22 mouse cellular contexts compared by ENCODE assay signal in genomic region chr2:102828381-102828780, GRCm38 (mm10).
DNase-seq lines count a peak whose midpoint lies in the region; ATAC-seq and TF ChIP-seq lines count a peak whose summit lies in the region.
"Had no signal": no experiment of that assay in that cellular context is flagged by ENCODE, and none has a peak within 500 bp of the region (broad histone marks: within the 10 kb centered on the region; RNA-seq: fewer than 3 reads in every experiment).

No protein-coding gene starts in this region.

- TF ChIP-seq CTCF in Patski (IDR thresholded peaks at IDR 0.05): no peak

- POLR2A ChIA-PET in Patski (lab: Charles Lee): no interaction called here

- no peak overlapping the region for H3K4me2 ChIP-seq in intestine, embryonic 15.5 days (replicated peaks)
- peak overlapping the region; percentile 3 for H3K4me2 ChIP-seq in myocyte (ENCODE audit: low read depth)
- H3K4me2 ChIP-seq: embryonic facial prominence, embryonic 13.5 days; forebrain, embryonic 13.5 days; heart, embryonic 13.5 days; hindbrain, embryonic 15.5 days had no signal

- H3K9ac ChIP-seq in intestine, embryonic 15.5 days: no peak overlapping the region
- H3K9ac ChIP-seq: embryonic facial prominence, embryonic 13.5 days; forebrain, embryonic 13.5 days; forebrain, postnatal 0 days; heart, embryonic 13.5 days; hindbrain, embryonic 15.5 days had no signal

- no peaks in the 10 kb centered on the region for H3K9me3 ChIP-seq in intestine, embryonic 15.5 days
- H3K9me3 ChIP-seq: embryonic facial prominence, embryonic 13.5 days; forebrain, embryonic 13.5 days; G1E; heart, embryonic 13.5 days; hindbrain, embryonic 15.5 days had no signal

- in situ Hi-C loops in Patski (cut with MboI; ENCODE audit: low pct_unique_long_range_greater_than_20kb): no loop called here

- H3ac ChIP-seq in myocyte (ENCODE audit: control insufficient read depth, insufficient read length): no peak overlapping the region

- H3K4me1 ChIP-seq in intestine, embryonic 15.5 days (replicated peaks): no peaks in the 10 kb centered on the region
- H3K4me1 ChIP-seq: embryonic facial prominence, embryonic 13.5 days; forebrain, embryonic 13.5 days; heart, embryonic 13.5 days; hindbrain, embryonic 15.5 days had no signal

- peak; percentile 12 for DNase-seq in adrenal gland, postnatal 25 days
- DNase-seq in adrenal gland, adult 8-10 months: no peak
- no peak for DNase-seq in Patski (ENCODE audit: low read depth, low spot score)
- no peak for DNase-seq in spleen, postnatal 36 days (ENCODE audit: low spot score in 2 of 2)
- DNase-seq in thymus, postnatal 14 days: no peak
- no peak for DNase-seq in lung, postnatal 10 days
- DNase-seq: B cell, adult 2 months; cerebellum, adult 11 months; cerebellum, adult 9-10 months; cerebellum, postnatal 25 days; forebrain, postnatal 0 days; gastrocnemius, postnatal 36 days; heart, postnatal 36 days; kidney, adult 18-20 months had no signal

- H3K27me3 ChIP-seq in Patski (no peaks in the 10 kb centered on the region), myocyte (ENCODE audit: control insufficient read depth, insufficient read depth, insufficient read length) (no peaks in the 10 kb centered on the region)
- H3K27me3 ChIP-seq in intestine, embryonic 15.5 days (replicated peaks): no peaks in the 10 kb centered on the region
- H3K27me3 ChIP-seq: embryonic facial prominence, embryonic 13.5 days; forebrain, embryonic 13.5 days; heart, embryonic 13.5 days; hindbrain, embryonic 15.5 days had no signal

- peaks cover 34% of the 10 kb centered on the region for H3K79me2 ChIP-seq in myocyte (ENCODE audit: control insufficient read depth, insufficient read depth)

- no peak overlapping the region for H3K4me3 ChIP-seq in intestine, embryonic 15.5 days (replicated peaks)
- H3K4me3 ChIP-seq in myocyte: no peak overlapping the region
- H3K4me3 ChIP-seq: embryonic facial prominence, embryonic 13.5 days; forebrain, embryonic 13.5 days; heart, embryonic 13.5 days; hindbrain, embryonic 15.5 days had no signal

- H3K36me3 ChIP-seq in intestine, embryonic 15.5 days: no peaks in the 10 kb centered on the region
- H3K36me3 ChIP-seq in myocyte (ENCODE audit: control insufficient read depth, insufficient read depth): peaks cover 95% of the 10 kb centered on the region
- H3K36me3 ChIP-seq: hindbrain, embryonic 15.5 days had no signal

- CTCF ChIA-PET in Patski (lab: Charles Lee): interaction anchor here (1.3 to 1.4 kb wide), 2 partner anchors 18 to 195 kb away, joined by 3 to 4 read pairs; no protein-coding TSS in a partner anchor

- TF ChIP-seq POLR2A in myocyte (IDR thresholded peaks at IDR 0.05; ENCODE audit: insufficient read length, low read depth): no peak

- peak; percentile 26 for ATAC-seq in Patski
- ATAC-seq in intestine, embryonic 15.5 days: peak; percentile 69
- ATAC-seq: CD4-positive, CD25-positive, alpha-beta regulatory T cell, adult 4 months; forebrain, embryonic 13.5 days; forebrain, postnatal 0 days had no signal

- WGBS in intestine, embryonic 15.5 days: 50% methylated on average over 7 of the region's 7 CpGs

- no peak overlapping the region for H3K27ac ChIP-seq in intestine, embryonic 15.5 days
- H3K27ac ChIP-seq: embryonic facial prominence, embryonic 13.5 days; forebrain, embryonic 13.5 days; heart, embryonic 13.5 days; hindbrain, embryonic 15.5 days had no signal

TF ChIP-seq in myocyte, 11 proteins besides CTCF, POLR2A, EP300 and RAD21:
- TF ChIP-seq REST (IDR thresholded peaks at IDR 0.05; ENCODE audit: insufficient read depth, insufficient read length) (no peak), USF1 (IDR thresholded peaks at IDR 0.05; ENCODE audit: low read depth) (no peak), E2F4 (IDR thresholded peaks at IDR 0.05; ENCODE audit: insufficient read depth) (no peak), TCF3 (IDR thresholded peaks at IDR 0.05; ENCODE audit: insufficient read length, low read depth) (no peak), MAX (IDR thresholded peaks at IDR 0.05; ENCODE audit: low read depth) (no peak), MYOG (IDR thresholded peaks at IDR 0.05; ENCODE audit: control insufficient read depth in 1 of 3, insufficient read depth in 1 of 3, insufficient read length in 2 of 3, low read depth in 2 of 3) (no peak), CEBPB (IDR thresholded peaks at IDR 0.05; ENCODE audit: insufficient read depth, poor library complexity, severe bottlenecking) (no peak), MYOD1 (IDR thresholded peaks at IDR 0.05; ENCODE audit: control insufficient read depth in 1 of 3, insufficient read length in 2 of 3, low read depth in 2 of 3) (no peak)
TF ChIP-seq in myocyte: peak in this region for 0.
